Mouse (Mus musculus) kidney, embryonic 16.5 days (tissue): ENCODE data around the gene Colca2. TPM values are rescaled to one million over a fixed set of nuclear protein-coding genes. Genes with fewer than 3 reads are reported as not detected.

Experiments used
- ATAC-seq: fragments of 200-750 bp; cut with Nextera tagmentation; 2 replicates; pipeline ENCODE4 v1.8.0; 2017; ENCODE audit warnings: moderate TSS enrichment; ENCODE audit not compliant: low FRiP score, low TSS enrichment
- H3K27ac ChIP-seq: fragments of 300-500 bp; sonication (generic); 2 replicates; pipeline ENCODE4 v1.5.1; 2014; ENCODE audit warnings: low read length
- H3K27me3 ChIP-seq: fragments of 300-500 bp; sonication (generic); 2 replicates; pipeline ENCODE4 v1.6.1; 2014; ENCODE audit warnings: low read length, control low read depth, mixed read lengths; ENCODE audit not compliant: insufficient read depth
- H3K36me3 ChIP-seq: fragments of 300-500 bp; sonication (generic); 2 replicates; pipeline ENCODE4 v1.6.1; 2014; ENCODE audit warnings: low read length, control low read depth, mixed read lengths; ENCODE audit not compliant: insufficient read depth
- H3K4me1 ChIP-seq: fragments of 300-500 bp; sonication (generic); 2 replicates; pipeline ENCODE4 v1.6.1; 2014; ENCODE audit warnings: low read length, control low read depth, mixed read lengths; ENCODE audit not compliant: insufficient read depth
- H3K4me2 ChIP-seq: fragments of 300-500 bp; sonication (generic); replicated peaks from 2 replicates; pipeline ENCODE4 v1.6.1; 2014; ENCODE audit warnings: low read depth, low read length
- H3K4me3 ChIP-seq: fragments of 300-500 bp; sonication (generic); 2 replicates; pipeline ENCODE4 v1.5.1; 2014; ENCODE audit warnings: mild to moderate bottlenecking, low read length
- H3K9ac ChIP-seq: fragments of 300-500 bp; sonication (generic); replicated peaks from 2 replicates; pipeline ENCODE4 v1.6.1; 2014; ENCODE audit warnings: low read length
- H3K9me3 ChIP-seq: fragments of 300-500 bp; sonication (generic); 2 replicates; pipeline ENCODE4 v1.6.1; 2016; ENCODE audit warnings: low read length, control low read depth
- WGBS: fragments of 180-500 bp; shearing (Covaris S2); extraction: QIAGEN DNeasy Blood & Tissue Kit; methylation state at CpG from one replicate; pipeline ENCODE4 v1.1.7; 2014; 5-methylcytosine and 5-hydroxymethylcytosine counted together
- polyA plus RNA-seq: library from polyadenylated mRNA; unstranded; fragments of >200 nt; fragmentation: Nextera tagmentation; extraction: Ambion mirVana; gene quantifications from 2 replicates; pipeline ENCODE4 v1.2.1, GENCODE M21; 2015

The Colca2 gene
- 4.4 and 4.6 TPM in 2 replicates for polyA plus RNA-seq

- H3K27ac ChIP-seq: peak within 1 kb of the TSS; percentile 78
- H3K27me3 ChIP-seq: no peaks in the 10 kb centered on the region
- WGBS: under 1% methylated on average over 53 of the region's 53 CpGs
- peak within 1 kb of the TSS; percentile 56 for H3K4me3 ChIP-seq
- H3K4me1 ChIP-seq: peaks cover 9% of the 10 kb centered on the region
- peak; percentile 98 for ATAC-seq
- no peaks in the 10 kb centered on the region for H3K9me3 ChIP-seq
- H3K9ac ChIP-seq: peak within 1 kb of the TSS; percentile 75
- peak within 1 kb of the TSS; percentile 86 for H3K4me2 ChIP-seq
- H3K36me3 ChIP-seq: no peaks in the 10 kb centered on the region
These were observed at the start of gene Colca2 for GRCm38 (mm10) chr9:51278500-51279381. Colca2 (minus strand) TSS chr9:51278569.

- Histone ChIP-seq H3K4me3 (no peak overlapping the region), H3K27me3 (no peaks in the 10 kb centered on the region), H3K27ac (no peak overlapping the region), H3K4me1 (no peaks in the 10 kb centered on the region), H3K4me2 (no peak overlapping the region), H3K9ac (no peak overlapping the region), H3K36me3 (no peaks in the 10 kb centered on the region), H3K9me3 (no peaks in the 10 kb centered on the region)
- ATAC-seq: no peak
- WGBS: 71% methylated on average over 5 of the region's 5 CpGs
These were observed 49.2 kb upstream of the Colca2 start for GRCm38 (mm10) chr9:51327555-51327903.

- no peaks in the 10 kb centered on the region for H3K27me3 ChIP-seq
- H3K4me1 ChIP-seq: no peaks in the 10 kb centered on the region
- H3K4me2 ChIP-seq: no peak overlapping the region
- no peak overlapping the region for H3K27ac ChIP-seq
- no peaks in the 10 kb centered on the region for H3K36me3 ChIP-seq
- no peak for ATAC-seq
- 75% methylated on average over 11 of the region's 11 CpGs for WGBS
- H3K9ac ChIP-seq: no peak overlapping the region
- H3K4me3 ChIP-seq: no peak overlapping the region
- H3K9me3 ChIP-seq: no peaks in the 10 kb centered on the region
These were observed 48.5 kb upstream of the Colca2 start for GRCm38 (mm10) chr9:51326619-51327554.

- H3K9ac ChIP-seq: no peak overlapping the region
These were observed 46.2 kb upstream of the Colca2 start for GRCm38 (mm10) chr9:51324406-51325065.

GRCm38 (mm10) chr9:51320096-51320495 is 41.7 kb upstream of the Colca2 start:
- ATAC-seq: no peak
- H3K4me2 ChIP-seq: no peak overlapping the region
- 95% methylated on average over 1 of the region's 1 CpGs for WGBS

More at GRCm38 (mm10) chr9:51324406-51325065, 46.2 kb upstream of the Colca2 start:
- Histone ChIP-seq H3K27me3 (no peaks in the 10 kb centered on the region), H3K4me3 (no peak overlapping the region), H3K27ac (no peak overlapping the region), H3K9me3 (no peaks in the 10 kb centered on the region), H3K4me1 (no peaks in the 10 kb centered on the region), H3K4me2 (no peak overlapping the region), H3K36me3 (no peaks in the 10 kb centered on the region)
- no peak for ATAC-seq
- 63% methylated on average over 7 of the region's 7 CpGs for WGBS

GRCm38 (mm10) chr9:51318246-51318645 is 39.9 kb upstream of the Colca2 start:
- no peak overlapping the region for H3K9ac ChIP-seq
- no peak overlapping the region for H3K27ac ChIP-seq

More at GRCm38 (mm10) chr9:51320096-51320495, 41.7 kb upstream of the Colca2 start:
- Histone ChIP-seq H3K4me1 (no peaks in the 10 kb centered on the region), H3K9ac (no peak overlapping the region), H3K27me3 (no peaks in the 10 kb centered on the region), H3K27ac (no peak overlapping the region), H3K4me3 (no peak overlapping the region), H3K36me3 (no peaks in the 10 kb centered on the region), H3K9me3 (no peaks in the 10 kb centered on the region)

GRCm38 (mm10) chr9:51317322-51317721 is 39.0 kb upstream of the Colca2 start:
- H3K4me2 ChIP-seq: no peak overlapping the region
- no peaks in the 10 kb centered on the region for H3K27me3 ChIP-seq
- H3K27ac ChIP-seq: no peak overlapping the region
- H3K9ac ChIP-seq: no peak overlapping the region
- 93% methylated on average over 4 of the region's 4 CpGs for WGBS
- H3K36me3 ChIP-seq: no peaks in the 10 kb centered on the region
- 0 out of 2 replicates have a peak, but pooled peaks cover 3% of the 10 kb centered on the region for H3K4me1 ChIP-seq
- no peak for ATAC-seq
- no peaks in the 10 kb centered on the region for H3K9me3 ChIP-seq
- no peak overlapping the region for H3K4me3 ChIP-seq

More at GRCm38 (mm10) chr9:51318246-51318645, 39.9 kb upstream of the Colca2 start:
- H3K4me2 ChIP-seq: no peak overlapping the region
- ATAC-seq: no peak
- WGBS: 89% methylated on average over 4 of the region's 4 CpGs
- no peak overlapping the region for H3K4me3 ChIP-seq
- no peaks in the 10 kb centered on the region for H3K9me3 ChIP-seq
- no peaks in the 10 kb centered on the region for H3K4me1 ChIP-seq
- no peaks in the 10 kb centered on the region for H3K27me3 ChIP-seq
- no peaks in the 10 kb centered on the region for H3K36me3 ChIP-seq

GRCm38 (mm10) chr9:51315402-51316063 is 37.2 kb upstream of the Colca2 start:
- Histone ChIP-seq H3K9me3 (no peaks in the 10 kb centered on the region), H3K4me3 (no peak overlapping the region), H3K27ac (no peak overlapping the region), H3K36me3 (no peaks in the 10 kb centered on the region), H3K4me1 (0 out of 2 replicates have a peak, but pooled peaks cover 3% of the 10 kb centered on the region), H3K4me2 (no peak overlapping the region), H3K27me3 (no peaks in the 10 kb centered on the region), H3K9ac (no peak overlapping the region)
- ATAC-seq: no peak
- WGBS: 70% methylated on average over 6 of the region's 6 CpGs
